In genomic region chr2:66043441-66044404, GRCm38 (mm10) we compare ENCODE assay signal across 13 mouse cellular contexts.
DNase-seq lines count a peak whose midpoint lies in the region; ATAC-seq and TF ChIP-seq lines count a peak whose summit lies in the region.
"Had no signal": no experiment of that assay in that cellular context is flagged by ENCODE, and none has a peak within 500 bp of the region (broad histone marks: within the 10 kb centered on the region; RNA-seq: fewer than 3 reads in every experiment).

No protein-coding gene starts in this region.

- 57% methylated on average over 17 of the region's 17 CpGs for WGBS in embryonic facial prominence, embryonic 10.5 days
- WGBS in hindbrain, embryonic 12.5 days = 31% methylated on average over 17 of the region's 17 CpGs
- WGBS in midbrain, embryonic 16.5 days = 16% methylated on average over 17 of the region's 17 CpGs
- 77% methylated on average over 17 of the region's 17 CpGs for WGBS in liver, embryonic 11.5 days

- H3K9ac ChIP-seq in hindbrain, embryonic 12.5 days = no peak overlapping the region
- no peak overlapping the region for H3K9ac ChIP-seq in midbrain, embryonic 16.5 days (ENCODE audit: low read depth, low read length)
- H3K9ac ChIP-seq in liver, embryonic 11.5 days (ENCODE audit: low read depth, low read length) = no peak overlapping the region
- H3K9ac ChIP-seq: liver, postnatal 0 days had no signal

- H3K27me3 ChIP-seq in embryonic facial prominence, embryonic 10.5 days (replicated peaks; ENCODE audit: low read depth, poor library complexity, severe bottlenecking) = no peaks in the 10 kb centered on the region
- no peaks in the 10 kb centered on the region for H3K27me3 ChIP-seq in hindbrain, embryonic 12.5 days
- H3K27me3 ChIP-seq in midbrain, embryonic 16.5 days (ENCODE audit: control insufficient read depth, insufficient read depth, low read depth, low read length) = no peaks in the 10 kb centered on the region
- no peaks in the 10 kb centered on the region for H3K27me3 ChIP-seq in liver, embryonic 11.5 days (replicated peaks; ENCODE audit: control insufficient read depth, insufficient read depth, low read length)

- peak; percentile 93 for ATAC-seq in hindbrain, embryonic 12.5 days (ENCODE audit: low FRiP score)
- ATAC-seq in midbrain, embryonic 16.5 days = peak; percentile 94
- no peak for ATAC-seq in liver, embryonic 11.5 days (replicated peaks; ENCODE audit: low FRiP score)
- ATAC-seq: liver, postnatal 0 days had no signal

- H3K4me1 ChIP-seq in embryonic facial prominence, embryonic 10.5 days = peaks cover 8% of the 10 kb centered on the region; the same call in 1 of the 2 replicates
- peaks cover 22% of the 10 kb centered on the region for H3K4me1 ChIP-seq in hindbrain, embryonic 12.5 days
- peaks cover 22% of the 10 kb centered on the region for H3K4me1 ChIP-seq in midbrain, embryonic 16.5 days (ENCODE audit: control insufficient read depth, insufficient read depth, low read length)
- H3K4me1 ChIP-seq in liver, embryonic 11.5 days (replicated peaks; ENCODE audit: control insufficient read depth, insufficient read depth, low read length) = no peaks in the 10 kb centered on the region

- H3K36me3 ChIP-seq in embryonic facial prominence, embryonic 10.5 days (replicated peaks) = no peaks in the 10 kb centered on the region
- H3K36me3 ChIP-seq in hindbrain, embryonic 12.5 days = no peaks in the 10 kb centered on the region
- H3K36me3 ChIP-seq in midbrain, embryonic 16.5 days (ENCODE audit: control insufficient read depth, insufficient read depth, low read length) = no peaks in the 10 kb centered on the region
- no peaks in the 10 kb centered on the region for H3K36me3 ChIP-seq in liver, embryonic 11.5 days (ENCODE audit: control insufficient read depth, insufficient read depth, low read length)

- H3K4me3 ChIP-seq in embryonic facial prominence, embryonic 10.5 days = no peak overlapping the region
- H3K4me3 ChIP-seq in hindbrain, embryonic 12.5 days = no peak overlapping the region
- no peak overlapping the region for H3K4me3 ChIP-seq in midbrain, embryonic 16.5 days (ENCODE audit: low read depth, low read length)
- no peak overlapping the region for H3K4me3 ChIP-seq in liver, embryonic 11.5 days (ENCODE audit: low read depth, low read length)

- TF ChIP-seq CTCF in brain, embryonic 14.5 days (IDR thresholded peaks at IDR 0.05; ENCODE audit: borderline replicate concordance, extremely low read depth, insufficient read depth, insufficient read length) = no peak

- H3K4me2 ChIP-seq in hindbrain, embryonic 12.5 days (replicated peaks) = no peak overlapping the region
- no peak overlapping the region for H3K4me2 ChIP-seq in midbrain, embryonic 16.5 days (ENCODE audit: low read length)
- no peak overlapping the region for H3K4me2 ChIP-seq in liver, embryonic 11.5 days

- H3K27ac ChIP-seq in embryonic facial prominence, embryonic 10.5 days (replicated peaks) = peak overlapping the region; percentile 44; the same call in 1 of the 2 replicates
- H3K27ac ChIP-seq in hindbrain, embryonic 12.5 days = peak overlapping the region; percentile 83
- H3K27ac ChIP-seq in midbrain, embryonic 16.5 days (ENCODE audit: low read length) = peak overlapping the region; percentile 70
- H3K27ac ChIP-seq in liver, embryonic 11.5 days (ENCODE audit: low read depth, low read length) = no peak overlapping the region

- no peaks in the 10 kb centered on the region for H3K9me3 ChIP-seq in embryonic facial prominence, embryonic 10.5 days
- no peaks in the 10 kb centered on the region for H3K9me3 ChIP-seq in hindbrain, embryonic 12.5 days (replicated peaks)
- no peaks in the 10 kb centered on the region for H3K9me3 ChIP-seq in midbrain, embryonic 16.5 days (replicated peaks; ENCODE audit: control insufficient read depth, low read length, poor library complexity, severe bottlenecking)
- H3K9me3 ChIP-seq in liver, embryonic 11.5 days (ENCODE audit: control insufficient read depth, low read length) = no peaks in the 10 kb centered on the region

- TF ChIP-seq POLR2A in brain, embryonic 14.5 days (IDR thresholded peaks at IDR 0.05; ENCODE audit: borderline replicate concordance, extremely low read depth, insufficient read depth, insufficient read length, poor library complexity, severe bottlenecking) = no peak

- peak; percentile 94 for DNase-seq in brain, embryonic 14.5 days (ENCODE audit: low read depth)
- DNase-seq in embryonic facial prominence, embryonic 10.5 days (ENCODE audit: low spot score) = peak; percentile 58
- DNase-seq in urinary bladder, adult 2 months (ENCODE audit: low spot score) = no peak
- no peak for DNase-seq in liver, embryonic 11.5 days (ENCODE audit: low spot score)
- no peak for DNase-seq in lung, postnatal 14 days
- no peak for DNase-seq in gastrocnemius, postnatal 25 days
- DNase-seq: adrenal gland, postnatal 25 days; cerebellum, adult 9-11 months; kidney, adult 2 months; liver, postnatal 0 days; thymus, postnatal 14 days had no signal

Comparison
In these comparisons a context has a peak if more than half of its experiments do, and no peak if none do; other contexts are left out.
1. DNase-seq: peak in brain, embryonic 14.5 days (single experiment) and embryonic facial prominence, embryonic 10.5 days (single experiment); none in urinary bladder, adult 2 months (single experiment), liver, embryonic 11.5 days (single experiment), lung, postnatal 14 days (single experiment) and gastrocnemius, postnatal 25 days (single experiment).